Mouse (Mus musculus): ENCODE results near the gene Ccdc155. TPM values are rescaled to one million over a fixed set of nuclear protein-coding genes. Genes with fewer than 3 reads are reported as not detected.

Gene Ccdc155
- total and polyA plus RNA-seq, 3 experiments, result 0.12 TPM; not detected in 2

DNA sequence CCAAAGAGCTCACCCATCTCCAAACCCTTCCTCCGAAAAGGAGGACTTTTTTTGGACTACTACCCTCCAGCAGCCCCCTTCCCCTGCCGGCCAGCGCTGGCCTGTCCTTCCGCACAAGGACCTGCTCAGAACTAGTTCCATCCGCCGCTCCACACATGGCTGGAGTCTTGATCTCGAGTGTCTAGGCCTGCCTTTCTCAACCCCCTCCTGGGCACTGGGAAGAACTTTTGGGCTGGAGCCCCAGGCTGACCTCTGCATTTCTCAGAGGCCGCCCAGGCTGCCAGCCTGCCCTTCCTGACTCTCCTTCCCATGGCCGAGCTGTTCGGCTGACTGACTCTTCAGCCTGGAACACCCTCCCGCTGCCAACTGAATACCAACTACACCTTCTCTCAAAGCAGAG, 22.1 kb downstream of the Ccdc155 start:
- H3K27ac ChIP-seq, result no peak overlapping the region
- no peaks in the 10 kb centered on the region for H3K36me3 ChIP-seq (ENCODE audit: control insufficient read depth, insufficient read depth, low read length)
- WGBS, result 15% methylated on average over 11 of the region's 11 CpGs
- intact Hi-C loops (cut with DNase I), result no loop called here
- H3K4me1 ChIP-seq (ENCODE audit: control insufficient read depth, insufficient read depth, low read length), result no peaks in the 10 kb centered on the region
- peak overlapping the region; percentile 11; the same call in 1 of the 2 replicates for H3K9ac ChIP-seq (ENCODE audit: low read depth, low read length)
- H3K4me3 ChIP-seq, result peak overlapping the region; percentile 50
- peaks cover 15% of the 10 kb centered on the region; the same call in 1 of the 2 replicates for H3K27me3 ChIP-seq (ENCODE audit: control insufficient read depth, insufficient read depth, low read length)
- TF ChIP-seq EP300 (IDR thresholded peaks at IDR 0.05; ENCODE audit: insufficient read depth, low read depth, low read length) (no peak), POLR2A (IDR thresholded peaks at IDR 0.05; ENCODE audit: insufficient read depth, low read depth, low read length) (no peak), CTCF (IDR thresholded peaks at IDR 0.05) (no peak)
- H3K79me2 ChIP-seq (replicated peaks; ENCODE audit: control insufficient read depth, insufficient read depth, low read length), result no peaks in the 10 kb centered on the region
- DNase-seq, result no peak

DNA sequence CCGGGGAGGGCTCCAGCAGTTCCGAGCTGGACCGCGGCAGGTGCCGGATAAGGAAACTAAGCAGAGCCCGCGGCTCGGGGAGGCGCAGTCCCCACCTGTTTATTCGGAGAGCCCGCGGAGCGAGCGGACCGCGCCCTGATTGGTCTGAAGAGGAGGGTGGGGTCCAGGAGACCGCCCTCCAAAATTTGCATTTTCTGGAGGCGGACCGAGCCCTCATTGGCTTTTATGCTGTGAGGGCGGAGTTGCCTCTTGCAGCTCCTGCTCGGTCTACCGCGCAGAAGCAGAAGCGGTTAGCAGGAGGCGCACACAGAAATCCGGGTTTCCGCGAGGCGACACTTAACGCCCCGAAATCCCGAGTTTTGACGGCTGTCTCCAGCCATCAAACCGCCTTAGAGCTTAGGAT, 22.5 kb downstream of the Ccdc155 start:
- Histone ChIP-seq H3K9ac (ENCODE audit: low read depth, low read length) (peak overlapping the region; percentile 11; the same call in 1 of the 2 replicates), H3K4me3 (peak overlapping the region; percentile 50), H3K27me3 (ENCODE audit: control insufficient read depth, insufficient read depth, low read length) (peaks cover 18% of the 10 kb centered on the region), H3K4me1 (ENCODE audit: control insufficient read depth, insufficient read depth, low read length) (no peaks in the 10 kb centered on the region), H3K79me2 (replicated peaks; ENCODE audit: control insufficient read depth, insufficient read depth, low read length) (no peaks in the 10 kb centered on the region), H3K27ac (no peak overlapping the region), H3K36me3 (ENCODE audit: control insufficient read depth, insufficient read depth, low read length) (no peaks in the 10 kb centered on the region)
- TF ChIP-seq EP300 (IDR thresholded peaks at IDR 0.05; ENCODE audit: insufficient read depth, low read depth, low read length) (no peak), POLR2A (IDR thresholded peaks at IDR 0.05; ENCODE audit: insufficient read depth, low read depth, low read length) (peak; percentile 77)
- intact Hi-C loops (cut with DNase I), result no loop called here
- 1% methylated on average over 34 of the region's 34 CpGs for WGBS
- peak; percentile 86 to 90 for DNase-seq

DNA sequence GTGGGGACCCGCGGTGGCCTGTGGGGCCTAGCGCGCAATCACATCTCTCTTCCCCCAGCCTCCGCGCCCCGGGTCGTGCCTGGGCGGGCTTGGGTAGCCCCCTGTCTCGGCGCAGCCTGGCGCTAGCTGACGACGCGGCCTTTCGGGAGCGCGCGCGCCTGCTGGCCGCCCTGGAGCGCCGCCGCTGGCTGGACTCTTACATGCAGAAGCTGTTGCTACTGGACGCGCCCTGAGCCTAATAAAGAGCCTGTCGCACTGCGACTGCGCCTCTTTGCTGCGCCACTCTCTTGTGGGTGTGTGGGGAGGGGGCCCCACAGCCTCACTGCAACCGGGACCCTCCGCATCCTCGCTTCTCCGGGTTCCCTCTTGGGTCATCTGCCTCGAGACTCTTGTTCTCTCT, 23.2 kb downstream of the Ccdc155 start:
- Histone ChIP-seq H3K27ac (no peak overlapping the region), H3K36me3 (ENCODE audit: control insufficient read depth, insufficient read depth, low read length) (no peaks in the 10 kb centered on the region), H3K9ac (ENCODE audit: low read depth, low read length) (no peak overlapping the region), H3K4me1 (ENCODE audit: control insufficient read depth, insufficient read depth, low read length) (no peaks in the 10 kb centered on the region), H3K4me3 (no peak overlapping the region), H3K79me2 (replicated peaks; ENCODE audit: control insufficient read depth, insufficient read depth, low read length) (no peaks in the 10 kb centered on the region), H3K27me3 (ENCODE audit: control insufficient read depth, insufficient read depth, low read length) (peaks cover 21% of the 10 kb centered on the region)
- intact Hi-C loops (cut with DNase I), result no loop called here
- no peak for DNase-seq
- WGBS, result 5% methylated on average over 35 of the region's 35 CpGs
- no peak for TF ChIP-seq POLR2A (IDR thresholded peaks at IDR 0.05; ENCODE audit: insufficient read depth, low read depth, low read length)
- no peak for TF ChIP-seq EP300 (IDR thresholded peaks at IDR 0.05; ENCODE audit: insufficient read depth, low read depth, low read length)
- TF ChIP-seq CTCF (IDR thresholded peaks at IDR 0.05), result peak; percentile 5; the same call in 1 of the 2 replicates

DNA sequence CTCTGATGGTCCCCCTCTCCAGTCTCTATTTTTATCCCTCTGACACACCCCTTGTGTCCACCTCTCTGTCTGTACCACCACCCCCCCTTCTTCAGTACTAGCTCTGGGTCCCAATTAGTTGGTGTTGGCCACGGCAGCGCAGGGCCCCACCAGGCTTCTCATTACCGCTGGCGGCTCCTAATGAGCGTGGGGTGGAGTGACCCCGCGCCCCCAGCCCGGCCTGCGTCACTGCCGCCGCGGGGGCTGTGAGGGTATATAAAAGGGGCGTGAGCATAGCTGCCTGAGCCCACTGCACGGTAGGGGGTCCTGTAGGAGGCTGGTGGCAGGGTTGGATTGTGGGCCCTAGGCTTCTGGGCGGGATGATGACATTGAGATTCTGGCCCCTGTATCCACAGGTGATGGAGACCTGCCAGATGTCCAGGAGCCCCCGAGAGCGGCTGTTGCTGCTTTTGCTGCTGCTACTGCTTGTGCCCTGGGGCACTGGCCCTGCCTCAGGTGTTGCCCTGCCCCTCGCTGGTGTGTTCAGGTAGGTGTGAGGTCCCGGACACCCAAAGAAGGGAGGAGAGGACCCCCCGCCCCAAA, 23.7 kb downstream of the Ccdc155 start, which contains the start of gene Pth2:
Gene Pth2 (plus strand): TSS at position 100 of the 582 bp plus-strand sequence.
- no peak for DNase-seq
- TF ChIP-seq CTCF (IDR thresholded peaks at IDR 0.05), result no peak
- TF ChIP-seq EP300 (IDR thresholded peaks at IDR 0.05; ENCODE audit: insufficient read depth, low read depth, low read length), result no peak
- TF ChIP-seq POLR2A (IDR thresholded peaks at IDR 0.05; ENCODE audit: insufficient read depth, low read depth, low read length), result no peak
- Histone ChIP-seq H3K27me3 (ENCODE audit: control insufficient read depth, insufficient read depth, low read length) (peaks cover 26% of the 10 kb centered on the region), H3K27ac (no peak within 1 kb of the TSS), H3K79me2 (replicated peaks; ENCODE audit: control insufficient read depth, insufficient read depth, low read length) (no peaks in the 10 kb centered on the region), H3K4me1 (ENCODE audit: control insufficient read depth, insufficient read depth, low read length) (no peaks in the 10 kb centered on the region), H3K4me3 (no peak within 1 kb of the TSS), H3K36me3 (ENCODE audit: control insufficient read depth, insufficient read depth, low read length) (no peaks in the 10 kb centered on the region), H3K9ac (ENCODE audit: low read depth, low read length) (no peak within 1 kb of the TSS)
- intact Hi-C loops (cut with DNase I), result no loop called here
- 25% methylated on average over 20 of the region's 20 CpGs for WGBS

DNA sequence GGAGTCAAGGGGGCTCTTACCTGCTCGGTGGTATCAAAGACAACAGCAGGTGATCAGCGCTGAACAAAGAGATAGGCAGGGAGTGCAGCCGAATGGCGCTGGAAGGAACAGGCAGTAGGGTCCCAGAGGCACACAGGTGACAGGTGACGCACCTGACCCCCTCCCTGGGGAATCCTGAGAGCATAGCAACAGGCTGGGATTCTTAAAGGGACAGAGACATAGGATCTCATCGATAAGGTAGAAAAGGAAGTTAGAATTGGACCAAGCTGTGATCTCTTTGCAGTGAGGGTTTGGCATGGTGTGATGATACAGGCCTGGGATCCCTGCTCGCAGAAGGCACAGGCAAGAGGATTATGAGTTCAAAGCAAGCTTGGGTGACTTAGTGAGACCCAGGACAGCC, 25.2 kb downstream of the Ccdc155 start, which contains the start of gene Gfy:
Gene Gfy (minus strand): TSS at position 101 of the 400 bp plus-strand sequence.
- H3K27ac ChIP-seq, result no peak within 1 kb of the TSS
- 33% methylated on average over 7 of the region's 7 CpGs for WGBS
- no peaks in the 10 kb centered on the region for H3K79me2 ChIP-seq (replicated peaks; ENCODE audit: control insufficient read depth, insufficient read depth, low read length)
- H3K27me3 ChIP-seq (ENCODE audit: control insufficient read depth, insufficient read depth, low read length), result peaks cover 34% of the 10 kb centered on the region
- DNase-seq, result no peak
- H3K36me3 ChIP-seq (ENCODE audit: control insufficient read depth, insufficient read depth, low read length), result no peaks in the 10 kb centered on the region
- no peak within 1 kb of the TSS for H3K9ac ChIP-seq (ENCODE audit: low read depth, low read length)
- intact Hi-C loops (cut with DNase I), result no loop called here
- H3K4me3 ChIP-seq, result no peak within 1 kb of the TSS
- no peaks in the 10 kb centered on the region for H3K4me1 ChIP-seq (ENCODE audit: control insufficient read depth, insufficient read depth, low read length)
- no peak for TF ChIP-seq CTCF (IDR thresholded peaks at IDR 0.05)
- no peak for TF ChIP-seq POLR2A (IDR thresholded peaks at IDR 0.05; ENCODE audit: insufficient read depth, low read depth, low read length)
- TF ChIP-seq EP300 (IDR thresholded peaks at IDR 0.05; ENCODE audit: insufficient read depth, low read depth, low read length), result no peak

DNA sequence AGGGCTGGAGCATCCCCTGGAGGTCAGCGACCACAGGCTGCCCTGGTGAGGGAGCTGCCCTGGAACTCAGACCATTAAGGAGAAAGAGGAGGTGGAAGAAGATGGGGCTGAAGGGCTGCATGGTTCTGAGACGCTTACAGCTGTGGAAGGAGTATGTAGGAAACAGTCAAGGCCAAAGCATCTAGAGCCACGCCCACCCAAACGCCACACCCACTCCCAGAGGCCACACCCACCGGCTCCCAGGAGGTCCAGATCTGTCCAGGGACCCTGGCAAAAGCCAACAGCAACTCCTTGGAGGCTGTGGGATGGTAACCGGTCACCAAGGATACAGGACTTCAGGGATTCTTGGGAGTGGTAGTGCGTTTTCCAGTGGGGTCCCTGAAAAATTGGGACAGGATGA, 26.1 kb downstream of the Ccdc155 start:
- H3K9ac ChIP-seq (ENCODE audit: low read depth, low read length), result no peak overlapping the region
- TF ChIP-seq POLR2A (IDR thresholded peaks at IDR 0.05; ENCODE audit: insufficient read depth, low read depth, low read length), result no peak
- no peak for TF ChIP-seq EP300 (IDR thresholded peaks at IDR 0.05; ENCODE audit: insufficient read depth, low read depth, low read length)
- no peak for TF ChIP-seq CTCF (IDR thresholded peaks at IDR 0.05)
- no peaks in the 10 kb centered on the region for H3K36me3 ChIP-seq (ENCODE audit: control insufficient read depth, insufficient read depth, low read length)
- WGBS, result 27% methylated on average over 7 of the region's 7 CpGs
- intact Hi-C loops (cut with DNase I), result no loop called here
- H3K27me3 ChIP-seq (ENCODE audit: control insufficient read depth, insufficient read depth, low read length), result peaks cover 31% of the 10 kb centered on the region
- no peak overlapping the region for H3K27ac ChIP-seq
- no peaks in the 10 kb centered on the region for H3K4me1 ChIP-seq (ENCODE audit: control insufficient read depth, insufficient read depth, low read length)
- no peaks in the 10 kb centered on the region for H3K79me2 ChIP-seq (replicated peaks; ENCODE audit: control insufficient read depth, insufficient read depth, low read length)
- no peak for DNase-seq
- no peak overlapping the region for H3K4me3 ChIP-seq

Data from heart, adult 2 months (tissue).